Mouse (Mus musculus) skeletal muscle tissue, adult 2 months (tissue): ENCODE data around the gene Gm11983.
A peak's percentile ranks its signal among the peaks of the same experiment; 100 is the strongest.
"Not testable (repeated sequence)": the region's sequence is repeated elsewhere in the genome, so short reads cannot be mapped to it uniquely, and the experiment has no call there.

Source experiments
- DNase-seq: peaks from one replicate; pipeline ENCODE4 v3.0.0-alpha.2; 2012; ENCODE audit warnings: low read depth, low spot score

Gm11983 gene

DNA sequence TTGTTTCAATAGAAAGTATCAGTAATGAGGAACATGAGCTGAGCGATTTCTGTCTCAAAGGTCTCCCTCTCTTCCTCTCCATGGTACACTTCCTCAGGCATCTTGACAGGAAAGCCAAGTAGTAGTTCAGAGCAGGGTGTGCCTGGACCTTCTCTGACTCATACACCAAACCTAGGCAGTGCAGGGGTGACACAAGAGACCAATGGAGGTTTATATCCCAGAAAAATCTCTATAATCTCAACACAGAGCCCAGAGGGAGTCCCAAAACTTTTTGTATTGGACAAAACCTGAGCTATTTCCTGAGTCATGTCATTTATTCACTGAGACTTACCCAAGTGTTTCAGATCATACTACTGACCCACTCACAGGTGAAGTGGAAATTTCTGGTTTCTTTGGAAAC, at the start of gene Gm11983:
Gm11983 (minus strand) TSS at position 101 of the 400 bp plus-strand sequence.
- no peak for DNase-seq

DNA sequence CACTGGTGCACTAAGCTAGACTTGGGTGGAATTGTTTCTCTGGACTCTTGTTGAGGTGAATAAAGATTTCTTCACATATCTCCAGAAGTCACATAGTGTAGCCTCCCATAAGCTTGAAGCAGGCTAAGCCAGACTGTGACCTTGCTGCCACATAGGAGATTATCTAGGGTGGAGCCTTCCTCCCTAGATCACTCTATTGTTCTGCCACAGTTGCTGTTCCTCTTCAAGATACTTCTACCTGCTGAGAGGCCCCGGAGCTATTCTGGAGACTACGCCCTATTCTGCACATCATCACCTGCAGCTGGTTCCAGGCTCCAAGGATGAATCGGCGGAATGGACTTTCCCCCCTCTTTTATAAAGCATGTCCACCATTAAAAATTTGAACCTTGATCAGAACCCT, 45.6 kb upstream of the Gm11983 start:
- not testable (repeated sequence) for DNase-seq

DNA sequence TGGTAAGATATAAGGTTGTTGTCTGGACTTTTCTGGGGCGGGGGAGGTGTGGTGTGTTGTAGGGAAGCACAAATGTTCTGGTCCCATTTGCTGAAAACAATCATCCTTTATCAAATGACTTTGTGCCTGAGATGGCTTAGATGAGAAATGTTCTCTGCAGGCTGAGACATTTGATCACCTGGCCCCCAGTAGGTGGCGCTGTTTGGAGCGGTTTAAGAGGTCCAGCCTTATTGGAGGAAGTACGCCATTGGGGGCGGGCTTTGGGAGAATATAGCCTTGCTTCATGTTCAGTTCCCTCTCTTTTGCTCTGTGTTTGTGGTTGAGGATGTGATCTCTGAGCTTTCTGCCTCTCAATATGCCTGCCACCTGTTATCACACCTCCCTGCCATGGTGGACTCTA, 44.2 kb upstream of the Gm11983 start:
- DNase-seq: peak; percentile 3

DNA sequence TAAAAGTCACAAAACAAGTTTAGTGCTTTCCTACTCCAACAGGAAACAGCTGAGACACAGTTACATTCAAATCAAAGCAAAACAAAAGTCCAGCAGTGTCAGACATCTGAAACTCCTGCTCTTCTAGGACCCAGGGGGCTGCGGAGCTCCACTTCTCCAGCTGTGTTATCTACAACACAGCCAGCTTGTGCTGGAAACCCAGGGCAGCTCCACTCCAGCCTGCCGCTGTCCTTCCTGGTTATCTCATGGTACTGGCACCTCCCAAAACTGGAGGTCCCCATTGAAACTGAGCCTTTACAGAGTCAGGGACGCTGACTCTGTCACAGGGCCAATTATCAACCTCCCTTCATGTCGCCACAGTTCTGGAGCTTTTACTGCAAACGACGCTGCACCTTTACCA, 40.3 kb upstream of the Gm11983 start:
- no peak for DNase-seq

- no peak for DNase-seq
Observed at GRCm38 (mm10) chr11:6870947-6871346, 33.5 kb upstream of the Gm11983 start.

- no peak for DNase-seq
Observed at GRCm38 (mm10) chr11:6865536-6865935, 28.1 kb upstream of the Gm11983 start.

- no peak for DNase-seq
Observed at GRCm38 (mm10) chr11:6862185-6862584, 24.7 kb upstream of the Gm11983 start.

DNA sequence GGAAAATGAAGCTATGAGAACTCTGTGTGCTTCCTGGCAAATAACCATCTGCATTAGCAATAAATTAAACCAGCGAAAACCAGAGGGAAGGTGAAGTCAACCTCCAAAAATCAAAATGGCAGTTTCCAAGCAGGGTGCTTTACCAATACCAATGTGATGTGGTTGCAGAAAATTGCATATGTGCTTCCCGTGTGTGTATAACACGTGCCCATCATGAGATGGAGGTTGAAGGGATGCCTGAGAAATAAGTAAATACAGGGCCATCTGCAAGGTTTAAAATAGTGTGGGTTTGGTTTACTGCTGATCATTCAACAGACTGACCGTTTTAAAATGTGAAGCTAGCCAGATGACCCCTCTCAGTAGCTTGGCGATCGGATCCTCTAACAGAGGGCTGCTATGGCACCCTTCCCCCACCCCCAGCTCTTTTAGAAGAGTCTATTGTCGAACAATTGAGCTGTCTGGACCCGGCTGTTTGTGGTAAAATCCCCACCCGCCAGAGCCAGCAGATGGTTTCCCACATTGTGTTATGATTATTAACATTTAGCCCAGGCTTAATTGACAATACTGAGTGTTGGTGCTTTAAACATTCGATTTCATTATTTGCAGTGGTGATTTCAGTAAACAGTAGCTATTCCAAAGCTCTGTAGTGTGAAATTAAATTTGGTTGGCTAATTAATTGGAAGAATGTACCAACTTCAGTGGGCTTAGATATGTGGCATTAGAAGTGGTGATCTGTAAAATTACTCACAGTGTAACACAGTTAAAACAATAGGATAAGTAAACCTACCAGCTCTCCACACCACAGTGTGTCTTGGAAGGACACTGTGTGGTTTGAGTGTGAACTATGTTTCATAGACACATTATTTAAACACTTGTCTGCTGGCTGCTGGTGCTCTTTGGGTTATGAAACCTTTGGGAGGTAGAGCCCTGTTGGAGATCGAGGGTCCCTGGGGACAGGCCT, 22.7 kb upstream of the Gm11983 start:
- DNase-seq: no peak

GRCm38 (mm10) chr11:6859096-6859495, 21.6 kb upstream of the Gm11983 start:
- no peak for DNase-seq

DNA sequence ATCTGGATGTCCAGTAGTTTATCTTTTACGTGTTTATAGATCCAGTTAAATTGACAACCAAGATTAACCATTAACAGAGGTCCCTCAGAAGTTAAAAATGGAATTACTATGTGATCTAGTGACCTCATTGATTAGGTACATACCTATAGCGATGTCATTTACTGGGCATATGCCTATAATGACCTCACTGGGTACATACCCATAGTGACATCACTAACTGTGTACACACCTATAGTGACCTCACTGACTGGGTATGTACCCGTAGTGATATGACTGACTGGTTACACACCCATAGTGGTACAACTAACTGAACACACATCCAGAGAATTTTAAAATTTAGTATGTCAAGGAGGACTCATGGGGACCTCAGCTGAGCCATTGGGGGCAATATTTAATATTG, 18.5 kb upstream of the Gm11983 start:
- no peak for DNase-seq

DNA sequence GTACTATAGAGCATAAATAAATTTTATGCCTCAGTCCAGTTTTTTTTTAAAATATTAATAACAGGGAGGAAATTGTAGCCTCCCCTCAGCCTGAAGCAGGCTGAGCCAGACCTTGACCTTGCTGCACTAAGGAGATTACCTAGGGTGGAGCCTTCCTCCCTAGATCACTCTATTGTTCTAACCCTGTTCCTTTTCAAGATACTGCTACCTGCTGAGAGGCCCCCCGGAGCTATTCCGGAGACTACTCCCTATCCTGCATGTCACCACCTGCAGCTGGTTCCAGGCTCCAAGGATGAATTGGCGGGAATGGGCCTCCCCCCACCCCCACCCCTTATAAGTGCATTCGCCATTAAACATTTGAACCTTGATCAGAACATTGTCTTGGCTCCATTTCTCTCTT, 15.9 kb upstream of the Gm11983 start:
- DNase-seq: not testable (repeated sequence)

- no peak for DNase-seq
Observed at GRCm38 (mm10) chr11:6843831-6844230, 6.4 kb upstream of the Gm11983 start.

DNA sequence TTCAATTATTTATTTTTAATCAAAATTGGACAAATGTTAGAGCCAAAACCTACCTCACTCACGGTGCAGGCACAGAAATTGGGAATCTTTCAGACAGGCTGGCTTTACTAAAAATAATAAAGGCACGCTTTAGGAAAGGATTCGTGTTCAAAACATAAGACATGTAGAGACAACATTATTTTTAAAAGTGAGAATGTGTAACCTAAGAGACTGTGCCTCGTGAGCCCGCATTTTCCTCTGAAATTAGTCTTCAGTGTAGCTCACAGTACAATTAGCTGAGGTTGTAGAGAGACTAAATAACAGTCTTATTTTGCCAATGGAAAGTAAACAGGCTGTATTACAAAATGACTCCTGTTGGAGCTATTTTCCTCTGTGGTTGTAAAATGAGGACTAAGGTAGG, 4.7 kb upstream of the Gm11983 start:
- no peak for DNase-seq

DNA sequence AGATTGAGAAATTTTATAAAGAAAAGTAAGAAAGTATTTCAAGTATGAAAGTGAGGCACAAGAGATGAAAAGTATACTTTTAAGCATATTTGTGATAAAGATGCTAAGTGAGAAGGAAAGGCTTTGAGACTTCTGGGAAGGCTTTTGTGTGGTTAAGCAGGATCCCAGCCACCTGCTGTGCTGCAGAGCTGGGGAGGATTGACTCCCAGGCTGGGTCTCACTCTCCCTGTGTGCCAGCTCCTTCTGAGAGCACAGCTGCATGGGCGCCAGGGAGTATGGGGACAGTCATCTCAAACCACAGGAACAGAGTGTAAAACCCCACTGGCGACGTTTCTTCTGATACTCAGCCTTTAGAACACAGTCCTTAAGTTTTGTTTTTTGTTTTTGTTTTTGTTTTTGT, 3.3 kb upstream of the Gm11983 start:
- no peak for DNase-seq

DNA sequence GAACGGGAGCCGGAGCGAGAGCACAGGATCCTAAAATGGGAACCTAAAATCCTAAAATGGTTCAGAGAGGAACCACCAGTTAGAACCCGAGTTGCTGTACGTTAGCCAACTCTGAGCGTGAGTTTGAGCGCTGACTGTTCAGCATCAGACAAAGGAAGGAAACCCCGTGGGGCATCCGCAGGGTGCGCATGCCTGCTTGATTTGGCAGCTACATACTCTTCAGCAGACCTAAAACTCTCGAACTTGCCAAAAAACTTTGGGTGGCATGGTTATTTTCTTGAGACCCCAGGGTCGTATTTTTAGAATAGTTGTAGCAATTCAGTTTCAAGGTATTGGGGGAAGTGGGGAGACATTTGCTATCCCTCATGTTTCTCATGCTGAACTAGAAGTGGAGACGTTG, 2.8 kb downstream of the Gm11983 start:
- DNase-seq: no peak

DNA sequence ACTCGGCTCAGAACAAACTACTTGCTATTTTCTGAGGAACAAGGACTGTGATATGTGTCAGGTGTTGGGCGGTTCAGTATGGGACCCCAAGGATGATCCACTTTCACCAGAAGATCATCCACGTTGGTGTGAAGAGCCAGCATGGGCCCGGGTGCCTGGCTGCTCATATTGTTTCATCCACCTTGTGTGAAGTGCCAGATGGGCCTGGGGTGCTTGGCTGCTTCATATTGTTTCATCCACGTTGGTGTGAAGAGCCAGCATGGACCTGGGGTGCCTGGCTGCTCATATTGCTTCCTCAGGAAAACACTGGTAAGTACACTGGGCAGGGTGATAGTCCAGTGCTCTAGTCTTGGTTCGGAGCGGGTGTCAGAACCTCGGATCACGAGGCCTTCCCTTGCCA, 3.7 kb downstream of the Gm11983 start:
- DNase-seq: no peak

DNA sequence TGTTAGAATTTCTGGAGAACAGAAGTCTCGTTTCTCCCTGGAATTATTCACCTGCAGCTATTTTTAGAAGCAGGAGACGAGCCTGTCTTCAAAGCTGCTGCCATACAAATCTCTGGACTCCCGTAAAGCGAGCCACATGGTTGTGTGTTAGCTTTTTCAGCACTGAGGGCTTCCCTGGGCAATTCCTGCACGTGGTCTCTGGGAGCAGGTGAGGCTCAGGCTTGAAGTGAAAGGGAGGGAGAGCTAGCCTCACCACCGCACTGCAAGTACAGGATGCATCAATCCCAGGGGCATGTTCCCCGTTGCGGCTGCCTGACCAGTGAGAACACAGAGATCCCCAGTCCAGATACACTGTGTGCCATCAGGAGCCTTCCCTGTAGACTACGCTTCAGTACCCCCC, 5.5 kb downstream of the Gm11983 start:
- no peak for DNase-seq

DNA sequence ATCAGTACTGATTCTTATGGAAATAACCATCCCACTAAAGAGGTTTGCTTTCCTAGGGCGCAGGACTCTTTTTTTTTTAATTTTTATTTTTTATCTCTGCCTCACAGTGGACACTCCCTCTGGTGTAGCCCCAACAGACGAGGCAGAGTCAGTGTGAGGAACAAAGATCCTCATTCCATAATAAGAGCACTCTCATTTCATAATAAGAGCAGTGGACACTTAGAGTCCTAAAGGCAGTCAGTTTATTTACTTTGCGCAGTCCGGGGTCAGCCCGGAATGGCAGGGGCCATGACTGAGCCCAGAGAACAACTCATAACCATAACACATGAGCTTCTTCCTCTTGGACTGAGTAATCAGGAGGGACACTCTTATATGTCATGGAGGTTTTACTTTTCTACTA, 9.3 kb downstream of the Gm11983 start:
- no peak for DNase-seq

DNA sequence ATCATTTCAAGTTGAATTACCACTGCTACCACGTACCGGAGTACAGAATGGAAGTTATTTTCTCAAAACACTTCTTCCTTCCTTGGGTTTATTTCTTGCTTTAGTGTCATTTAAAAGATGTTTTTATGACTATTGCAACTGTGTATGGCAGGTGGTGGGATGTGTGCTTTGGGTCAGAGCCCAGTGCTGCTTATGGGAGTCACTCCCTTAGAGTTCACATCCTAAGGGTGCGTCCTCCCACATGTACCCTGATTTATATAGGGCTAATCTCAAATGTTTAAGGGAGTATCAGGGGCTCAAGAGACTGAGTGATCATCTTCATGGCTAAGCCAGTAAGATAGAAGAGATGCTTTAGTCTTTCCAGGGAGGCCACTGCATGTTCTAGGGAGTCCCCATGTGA, 11.3 kb downstream of the Gm11983 start:
- no peak for DNase-seq

DNA sequence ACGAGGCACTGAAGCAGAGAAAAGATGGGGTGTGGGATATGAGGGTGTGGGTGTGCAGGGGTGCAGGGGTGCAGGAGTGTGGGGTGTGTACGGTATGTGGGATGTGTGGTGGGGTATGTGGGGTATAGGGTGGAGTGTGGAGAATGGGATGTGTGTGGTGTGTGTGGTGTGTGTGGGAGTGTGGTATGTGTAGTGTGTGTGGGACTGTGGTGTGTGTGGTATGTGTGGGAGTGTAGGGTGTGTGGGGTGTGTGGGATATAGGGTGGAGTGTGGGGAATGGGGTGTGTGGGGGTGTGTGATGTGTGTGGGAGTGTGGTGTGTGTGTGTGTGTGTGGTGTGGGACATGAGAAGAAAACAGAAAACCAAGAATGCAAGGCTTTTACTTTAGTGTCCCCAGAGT, 14.3 kb downstream of the Gm11983 start:
- DNase-seq: no peak

GRCm38 (mm10) chr11:6814486-6814885, 23.0 kb downstream of the Gm11983 start:
- no peak for DNase-seq

GRCm38 (mm10) chr11:6802879-6803278, 34.6 kb downstream of the Gm11983 start:
- not testable (repeated sequence) for DNase-seq

GRCm38 (mm10) chr11:6790690-6791089, 46.8 kb downstream of the Gm11983 start:
- DNase-seq: no peak
